Mouse (Mus musculus) heart, adult 18-20 months (tissue): ENCODE data around the gene Taar7b. TPM values are rescaled to one million over a fixed set of nuclear protein-coding genes. Genes with fewer than 3 reads are reported as not detected.

Experiments used
- DNase-seq, 2 experiments: peaks; one replicate each; pipeline ENCODE4 v3.0.0; 2021 to 2022; ENCODE audit warnings: mixed read lengths in 1 of 2
- long read RNA-seq, 2 experiments: library from polyadenylated mRNA; stranded (forward); transcript quantifications; one replicate each; pipeline ENCODE4 v2.0.0; 2021
- total RNA-seq, 2 experiments: library from RNA; stranded (reverse); gene quantifications; 2 replicates each; pipeline ENCODE4 v1.2.3; 2021

Taar7b gene
- total RNA-seq: not detected
- long read RNA-seq, experiment 1: 0 reads
- long read RNA-seq, experiment 2: 0 reads

GRCm38 (mm10) chr10:23999639-24000038 is at the start of gene Taar7b:
Gene Taar7b, plus strand, starts transcription at chr10:23999939.
- no peak for DNase-seq

DNA sequence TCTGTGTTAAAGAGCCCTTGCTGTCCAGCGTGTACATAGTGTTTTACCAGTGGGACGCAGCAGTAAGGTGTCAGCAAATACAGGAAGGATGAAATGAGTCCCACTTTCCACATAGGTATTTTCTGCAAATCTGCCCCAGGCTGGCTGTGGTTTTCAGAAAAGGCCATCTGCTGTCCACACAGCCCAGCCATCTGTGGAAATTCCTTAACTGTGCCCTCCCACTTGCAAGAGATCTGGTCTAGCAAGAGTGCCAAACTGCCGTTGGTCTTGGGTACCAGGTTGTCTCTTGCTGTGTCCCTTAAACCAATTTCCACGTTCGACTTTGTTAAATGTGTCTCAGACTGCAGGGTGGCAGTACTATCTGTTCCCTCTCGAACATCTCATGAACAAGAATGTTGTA is 48.0 kb upstream of the Taar7b start:
- DNase-seq: no peak

- no peak for DNase-seq
These were observed 40.7 kb upstream of the Taar7b start for GRCm38 (mm10) chr10:23959071-23959470.

GRCm38 (mm10) chr10:23960444-23960915 is 39.3 kb upstream of the Taar7b start, which contains the start of gene Taar4:
Gene Taar4, plus strand, starts transcription at chr10:23960494.
- DNase-seq: no peak

- peak in 1 of 2 experiments; percentile 2 for DNase-seq
These were observed 36.3 kb upstream of the Taar7b start for GRCm38 (mm10) chr10:23963444-23963843.

- no peak for DNase-seq
These were observed 34.7 kb upstream of the Taar7b start for GRCm38 (mm10) chr10:23964921-23965610.

- no peak for DNase-seq
These were observed 29.0 kb upstream of the Taar7b start, which contains the start of gene Taar5 for GRCm38 (mm10) chr10:23970656-23971165. Gene Taar5, plus strand, starts transcription at chr10:23970706.

DNA sequence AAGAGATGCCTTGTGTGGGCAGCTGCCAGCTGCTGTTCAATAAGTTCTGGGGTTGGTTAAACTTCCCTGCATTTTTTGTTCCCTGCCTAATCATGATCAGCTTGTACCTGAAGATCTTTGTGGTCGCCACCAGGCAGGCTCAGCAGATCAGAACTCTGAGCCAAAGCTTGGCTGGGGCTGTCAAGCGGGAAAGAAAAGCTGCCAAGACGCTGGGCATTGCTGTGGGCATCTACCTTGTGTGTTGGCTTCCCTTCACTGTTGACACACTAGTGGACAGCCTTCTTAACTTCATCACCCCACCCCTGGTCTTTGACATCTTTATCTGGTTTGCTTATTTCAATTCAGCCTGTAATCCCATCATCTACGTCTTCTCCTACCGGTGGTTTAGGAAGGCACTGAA is 28.5 kb upstream of the Taar7b start:
- no peak for DNase-seq

DNA sequence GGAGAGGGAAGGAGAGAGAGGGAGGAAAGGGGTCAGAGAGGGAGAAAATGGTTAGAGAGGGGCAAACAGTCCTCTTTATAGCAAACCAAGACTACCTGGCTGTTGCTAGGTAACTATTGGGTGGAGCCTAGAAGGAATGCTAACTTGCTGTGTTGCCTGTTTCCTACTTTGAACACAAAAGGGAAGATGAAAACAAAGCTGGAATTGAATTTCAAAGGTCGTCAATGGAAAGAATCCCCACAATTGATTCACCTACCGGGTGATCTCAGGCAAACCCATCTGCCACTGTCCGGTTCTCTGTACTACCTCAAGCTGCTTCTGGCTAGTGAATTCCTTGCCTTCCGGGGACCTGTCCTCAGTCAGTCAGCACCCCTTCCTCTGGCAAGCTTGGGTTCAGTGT is 21.8 kb upstream of the Taar7b start:
- DNase-seq: no peak

GRCm38 (mm10) chr10:23978901-23979705 is 20.6 kb upstream of the Taar7b start:
- peak; percentile 61 to 76 for DNase-seq

GRCm38 (mm10) chr10:23985546-23985945 is 14.2 kb upstream of the Taar7b start, which contains the start of gene Taar6:
Gene Taar6, minus strand, starts transcription at chr10:23985646.
- no peak for DNase-seq

GRCm38 (mm10) chr10:23986419-23986818 is 13.3 kb upstream of the Taar7b start:
- no peak for DNase-seq

DNA sequence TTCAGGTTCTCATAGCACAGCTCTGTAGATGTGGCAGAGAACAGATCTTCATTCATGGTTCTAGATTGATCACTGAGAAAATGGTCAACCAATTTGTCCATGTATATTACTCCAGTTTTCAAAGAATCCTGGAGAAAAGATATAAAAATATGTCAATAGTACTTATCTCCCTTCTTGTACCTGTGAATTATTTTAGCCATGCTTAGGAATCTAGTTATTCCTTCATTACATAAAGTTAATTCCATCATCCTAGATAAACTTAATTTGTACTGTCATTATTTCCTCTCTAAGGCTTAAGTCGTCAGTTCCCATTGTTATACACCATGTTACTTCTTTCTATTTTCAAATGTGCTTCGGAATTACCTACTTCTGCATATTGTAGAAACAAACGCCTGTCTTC is 6.4 kb upstream of the Taar7b start, which contains the start of gene Taar7a:
Gene Taar7a, minus strand, starts transcription at position 101 of the 400 bp plus-strand sequence.
- DNase-seq: no peak

- no peak for DNase-seq
These were observed 6.7 kb downstream of the Taar7b start for GRCm38 (mm10) chr10:24006442-24006841.

DNA sequence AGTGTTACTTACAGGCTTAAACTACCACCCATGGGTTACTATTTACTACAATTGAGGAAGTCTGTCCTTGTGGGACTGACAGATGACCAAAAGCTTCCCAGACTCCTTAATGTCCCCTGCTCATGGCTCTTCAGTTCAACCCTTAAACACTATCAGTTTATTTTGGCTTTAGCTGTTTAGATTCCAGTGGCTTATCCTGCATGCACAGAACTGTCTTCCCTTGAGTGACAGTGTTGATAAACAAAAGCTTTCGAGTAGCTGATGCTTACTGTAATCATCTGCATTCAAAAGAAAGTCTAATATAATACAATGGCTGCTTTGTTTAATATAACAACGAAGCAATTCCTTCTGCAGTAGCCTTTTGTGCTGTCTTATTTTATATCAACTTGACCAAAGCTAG is 7.3 kb downstream of the Taar7b start:
- no peak for DNase-seq

- DNase-seq: no peak
These were observed 8.4 kb downstream of the Taar7b start for GRCm38 (mm10) chr10:24008143-24008542.

GRCm38 (mm10) chr10:24026922-24027321 is 27.2 kb downstream of the Taar7b start, which contains the start of gene Taar7d:
Gene Taar7d, plus strand, starts transcription at chr10:24027222.
- DNase-seq: no peak

DNA sequence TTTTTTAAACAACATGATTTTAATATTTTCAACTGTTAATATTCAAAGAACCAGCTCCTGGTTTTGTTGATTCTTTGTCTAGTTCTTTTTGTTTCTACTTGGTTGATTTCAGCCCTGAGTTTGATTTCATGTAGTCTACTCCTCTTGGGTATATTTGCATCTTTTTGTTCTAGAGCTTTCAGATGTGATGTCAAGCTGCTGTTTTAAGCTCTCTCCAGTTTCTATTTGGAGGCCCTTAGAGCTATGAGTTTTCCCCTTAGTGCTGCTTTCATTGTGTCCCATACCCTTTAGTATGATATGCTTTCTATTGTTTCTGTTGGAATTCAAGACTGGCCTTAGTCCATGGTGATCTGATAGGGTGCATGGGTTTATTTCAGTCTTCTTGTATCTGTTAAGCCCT is 31.6 kb downstream of the Taar7b start:
- DNase-seq: no peak

DNA sequence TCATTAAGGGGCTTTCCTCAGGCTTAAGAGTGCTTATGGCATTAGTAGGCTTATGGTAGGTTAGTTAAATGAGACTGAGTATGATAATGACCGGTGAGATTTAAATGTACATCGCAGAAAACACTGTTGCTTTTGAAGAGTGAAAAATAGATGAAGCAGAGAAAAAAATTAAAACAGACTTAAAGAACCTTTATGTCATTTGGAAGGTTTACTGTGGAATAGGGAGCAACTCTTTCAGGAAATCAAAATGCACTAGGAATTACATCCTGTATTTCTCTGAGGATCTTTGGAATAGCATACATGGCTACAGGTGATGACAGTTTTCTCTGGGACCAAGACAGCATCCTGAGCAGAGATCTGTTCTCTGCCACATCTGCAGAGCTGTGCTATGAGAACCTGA is 37.6 kb downstream of the Taar7b start, which contains the start of gene Taar7e:
Gene Taar7e, plus strand, starts transcription at position 301 of the 400 bp plus-strand sequence.
- no peak for DNase-seq

- DNase-seq: no peak
These were observed 40.6 kb downstream of the Taar7b start for GRCm38 (mm10) chr10:24040120-24040869.

DNA sequence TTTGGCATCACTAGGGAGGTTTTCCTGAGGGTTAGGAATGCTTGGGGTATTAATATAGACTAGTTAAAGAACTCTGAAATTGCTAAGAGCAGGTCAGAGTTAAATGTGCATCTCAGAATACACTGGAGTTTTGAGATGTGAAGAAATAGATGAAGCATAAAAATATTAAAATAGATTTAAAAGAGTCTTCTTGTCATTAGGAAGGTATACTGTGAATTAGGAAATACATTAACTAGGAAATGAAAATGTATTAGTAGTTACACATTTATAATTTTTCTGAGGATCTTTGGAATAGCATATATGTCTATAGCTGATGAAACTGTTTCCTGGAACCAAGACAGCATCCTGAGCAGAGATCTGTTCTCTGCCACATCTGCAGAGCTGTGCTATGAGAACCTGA is 49.5 kb downstream of the Taar7b start, which contains the start of gene Taar7f:
Gene Taar7f, plus strand, starts transcription at position 301 of the 400 bp plus-strand sequence.
- DNase-seq: no peak
